Mouse (Mus musculus): Measurements from ENCODE around the gene Gm37240. TPM values are rescaled to one million over a fixed set of nuclear protein-coding genes. Genes with fewer than 3 reads are reported as not detected.

Gene Gm37240
- polyA plus RNA-seq, 1 experiment from 2014 or later = 3.2 TPM

DNA sequence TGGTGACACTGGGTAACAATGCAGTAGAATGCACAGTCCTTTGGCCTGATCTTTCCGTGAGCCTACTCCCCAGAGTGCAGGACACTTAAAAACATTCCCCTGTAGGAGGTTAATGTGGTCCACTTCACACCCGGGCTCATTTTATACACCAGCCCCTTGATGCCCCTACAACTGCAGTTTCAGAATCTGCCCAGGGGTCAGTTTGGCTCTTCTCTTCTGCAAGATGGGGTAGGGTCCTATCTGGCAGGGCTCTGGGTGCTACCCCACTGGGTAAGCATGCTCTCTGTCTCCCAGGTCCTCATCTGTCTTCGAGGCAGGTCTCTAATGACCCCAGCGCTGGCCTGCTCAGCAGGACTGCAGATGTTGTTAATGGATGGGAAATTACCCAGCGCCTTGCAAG, 783.0 kb downstream of the Gm37240 start:
- H3K4me3 ChIP-seq (ENCODE audit: low read depth, low read length) = no peak overlapping the region
- no peaks in the 10 kb centered on the region for H3K27me3 ChIP-seq (ENCODE audit: control insufficient read depth, insufficient read depth, low read length)
- no peaks in the 10 kb centered on the region for H3K36me3 ChIP-seq (replicated peaks; ENCODE audit: control insufficient read depth, insufficient read depth, low read depth, low read length)
- H3K9me3 ChIP-seq (replicated peaks; ENCODE audit: control insufficient read depth, low read length) = no peaks in the 10 kb centered on the region
- no peak overlapping the region for H3K9ac ChIP-seq (replicated peaks; ENCODE audit: low read length)
- 70% methylated on average over 5 of the region's 5 CpGs for WGBS
- H3K4me1 ChIP-seq (ENCODE audit: control insufficient read depth, insufficient read depth, low read length) = no peaks in the 10 kb centered on the region
- no peak for DNase-seq (ENCODE audit: low spot score)
- H3K27ac ChIP-seq (replicated peaks; ENCODE audit: low read depth, low read length) = no peak overlapping the region
- H3K4me2 ChIP-seq (ENCODE audit: low read depth, low read length) = no peak overlapping the region
- ATAC-seq (replicated peaks; ENCODE audit: insufficient number of reproducible peaks, low FRiP score, low TSS enrichment, low read depth) = no peak

DNA sequence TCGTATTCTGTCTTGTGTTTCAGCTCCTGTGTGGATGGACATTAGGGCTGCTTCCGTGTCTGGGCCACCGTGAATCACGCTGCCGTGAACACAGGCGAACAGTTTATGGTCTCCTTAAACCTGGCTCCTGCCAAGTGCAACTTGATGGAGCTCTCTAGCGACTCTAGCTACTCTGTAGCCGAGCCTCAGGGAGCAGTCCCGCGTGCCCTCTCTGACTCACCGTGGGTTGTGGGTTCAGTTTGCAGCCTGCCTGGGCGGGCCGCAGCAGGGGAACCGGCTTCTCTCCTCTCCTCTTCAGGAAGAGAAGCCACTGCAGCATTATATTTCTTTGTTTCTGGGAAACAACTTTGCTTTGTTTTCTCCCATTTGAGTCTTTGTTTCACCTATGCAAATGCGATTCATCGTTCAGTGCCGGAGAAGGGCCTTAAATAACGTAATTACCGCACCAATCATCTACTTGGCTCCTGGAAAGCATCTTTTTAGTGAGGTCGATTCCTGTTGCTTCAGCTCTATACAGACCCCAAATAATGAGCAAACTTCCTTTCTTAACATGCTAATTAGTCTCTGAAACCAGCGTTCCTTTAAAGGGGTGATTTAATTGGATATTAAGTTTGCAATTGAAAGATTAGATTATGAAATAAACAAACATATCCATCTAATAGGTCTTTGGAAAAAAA, 806.3 kb downstream of the Gm37240 start:
- no peaks in the 10 kb centered on the region for H3K36me3 ChIP-seq (replicated peaks; ENCODE audit: control insufficient read depth, insufficient read depth, low read depth, low read length)
- H3K27me3 ChIP-seq (ENCODE audit: control insufficient read depth, insufficient read depth, low read length) = no peaks in the 10 kb centered on the region
- H3K9ac ChIP-seq (replicated peaks; ENCODE audit: low read length) = no peak overlapping the region
- H3K9me3 ChIP-seq (replicated peaks; ENCODE audit: control insufficient read depth, low read length) = no peaks in the 10 kb centered on the region
- no peaks in the 10 kb centered on the region for H3K4me1 ChIP-seq (ENCODE audit: control insufficient read depth, insufficient read depth, low read length)
- no peak overlapping the region for H3K27ac ChIP-seq (replicated peaks; ENCODE audit: low read depth, low read length)
- no peak for DNase-seq (ENCODE audit: low spot score)
- no peak overlapping the region for H3K4me2 ChIP-seq (ENCODE audit: low read depth, low read length)
- H3K4me3 ChIP-seq (ENCODE audit: low read depth, low read length) = no peak overlapping the region
- no peak for ATAC-seq (replicated peaks; ENCODE audit: insufficient number of reproducible peaks, low FRiP score, low TSS enrichment, low read depth)
- WGBS = 61% methylated on average over 21 of the region's 21 CpGs

DNA sequence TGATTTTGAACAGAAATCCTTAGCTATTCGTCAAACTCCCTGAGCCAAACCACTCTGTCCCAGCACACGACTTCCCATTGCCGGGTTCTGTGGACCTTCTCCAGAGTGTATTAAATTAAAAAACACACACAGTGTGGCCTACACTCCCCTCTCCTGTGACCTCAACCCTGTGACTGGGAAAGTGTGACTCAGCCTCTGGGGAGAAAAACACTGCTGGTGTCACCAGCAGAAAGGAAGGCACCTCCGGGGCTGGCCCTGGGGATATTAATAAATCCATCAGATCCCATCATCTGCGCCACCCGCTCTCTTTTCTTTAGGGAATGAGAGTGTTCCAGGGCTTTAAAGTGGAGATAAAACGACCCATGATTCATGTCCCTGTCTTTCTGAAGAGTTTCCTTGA, 823.2 kb downstream of the Gm37240 start:
- Histone ChIP-seq H3K9ac (replicated peaks; ENCODE audit: low read length) (no peak overlapping the region), H3K4me2 (ENCODE audit: low read depth, low read length) (no peak overlapping the region), H3K36me3 (replicated peaks; ENCODE audit: control insufficient read depth, insufficient read depth, low read depth, low read length) (no peaks in the 10 kb centered on the region), H3K9me3 (replicated peaks; ENCODE audit: control insufficient read depth, low read length) (no peaks in the 10 kb centered on the region), H3K27ac (replicated peaks; ENCODE audit: low read depth, low read length) (no peak overlapping the region), H3K4me3 (ENCODE audit: low read depth, low read length) (no peak overlapping the region), H3K27me3 (ENCODE audit: control insufficient read depth, insufficient read depth, low read length) (no peaks in the 10 kb centered on the region), H3K4me1 (ENCODE audit: control insufficient read depth, insufficient read depth, low read length) (no peaks in the 10 kb centered on the region)
- 81% methylated on average over 7 of the region's 7 CpGs for WGBS
- DNase-seq (ENCODE audit: low spot score) (no peak), ATAC-seq (replicated peaks; ENCODE audit: insufficient number of reproducible peaks, low FRiP score, low TSS enrichment, low read depth) (no peak)

DNA sequence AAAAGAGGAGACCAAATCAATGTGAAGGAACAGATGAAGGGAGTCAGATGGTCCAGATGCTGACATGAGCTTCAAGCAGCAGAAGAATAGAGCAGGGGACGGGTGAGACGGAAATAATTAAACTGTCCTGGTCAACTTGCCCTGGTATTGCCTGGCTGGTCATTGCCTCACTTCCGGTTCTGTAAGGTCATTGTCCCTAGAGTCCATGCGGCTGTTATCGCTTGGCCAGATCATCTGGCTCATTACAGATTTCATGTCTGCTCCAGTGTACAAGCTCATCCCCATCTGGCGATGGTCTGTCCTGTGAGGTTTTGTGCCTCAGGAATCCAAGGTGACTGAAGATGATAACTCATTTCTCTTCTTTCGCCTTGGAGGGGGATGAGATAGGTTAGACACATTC, 827.2 kb downstream of the Gm37240 start:
- 88% methylated on average over 7 of the region's 7 CpGs for WGBS
- H3K9me3 ChIP-seq (replicated peaks; ENCODE audit: control insufficient read depth, low read length) = no peaks in the 10 kb centered on the region
- H3K9ac ChIP-seq (replicated peaks; ENCODE audit: low read length) = no peak overlapping the region
- H3K4me2 ChIP-seq (ENCODE audit: low read depth, low read length) = no peak overlapping the region
- no peak overlapping the region for H3K27ac ChIP-seq (replicated peaks; ENCODE audit: low read depth, low read length)
- DNase-seq (ENCODE audit: low spot score) (no peak), ATAC-seq (replicated peaks; ENCODE audit: insufficient number of reproducible peaks, low FRiP score, low TSS enrichment, low read depth) (no peak)
- H3K27me3 ChIP-seq (ENCODE audit: control insufficient read depth, insufficient read depth, low read length) = no peaks in the 10 kb centered on the region
- no peak overlapping the region for H3K4me3 ChIP-seq (ENCODE audit: low read depth, low read length)
- no peaks in the 10 kb centered on the region for H3K4me1 ChIP-seq (ENCODE audit: control insufficient read depth, insufficient read depth, low read length)
- H3K36me3 ChIP-seq (replicated peaks; ENCODE audit: control insufficient read depth, insufficient read depth, low read depth, low read length) = no peaks in the 10 kb centered on the region

DNA sequence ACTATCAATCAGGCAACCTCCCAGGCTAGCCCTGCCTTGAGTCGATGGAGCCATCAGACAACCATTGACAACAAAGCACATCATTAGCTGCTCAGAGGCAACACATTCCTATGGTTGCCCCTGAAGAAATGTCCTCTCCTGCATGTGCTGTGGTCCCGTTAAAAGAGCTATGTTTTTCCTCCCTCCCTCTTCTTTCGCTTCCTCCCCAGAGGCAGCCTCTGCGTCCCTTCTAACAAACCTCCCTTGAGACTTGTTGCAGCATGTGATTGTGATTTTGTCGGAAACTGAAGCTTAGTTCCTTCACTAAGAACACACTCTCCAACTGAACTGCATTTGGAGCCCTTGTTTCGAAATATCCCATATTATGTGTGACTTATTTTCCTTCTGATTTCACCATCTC, 830.1 kb downstream of the Gm37240 start:
- Histone ChIP-seq H3K27ac (replicated peaks; ENCODE audit: low read depth, low read length) (no peak overlapping the region), H3K9ac (replicated peaks; ENCODE audit: low read length) (no peak overlapping the region), H3K36me3 (replicated peaks; ENCODE audit: control insufficient read depth, insufficient read depth, low read depth, low read length) (no peaks in the 10 kb centered on the region), H3K27me3 (ENCODE audit: control insufficient read depth, insufficient read depth, low read length) (no peaks in the 10 kb centered on the region), H3K9me3 (replicated peaks; ENCODE audit: control insufficient read depth, low read length) (no peaks in the 10 kb centered on the region), H3K4me2 (ENCODE audit: low read depth, low read length) (no peak overlapping the region), H3K4me3 (ENCODE audit: low read depth, low read length) (no peak overlapping the region), H3K4me1 (ENCODE audit: control insufficient read depth, insufficient read depth, low read length) (no peaks in the 10 kb centered on the region)
- ATAC-seq (replicated peaks; ENCODE audit: insufficient number of reproducible peaks, low FRiP score, low TSS enrichment, low read depth) (no peak), DNase-seq (ENCODE audit: low spot score) (no peak)
- WGBS = 75% methylated on average over 6 of the region's 6 CpGs

DNA sequence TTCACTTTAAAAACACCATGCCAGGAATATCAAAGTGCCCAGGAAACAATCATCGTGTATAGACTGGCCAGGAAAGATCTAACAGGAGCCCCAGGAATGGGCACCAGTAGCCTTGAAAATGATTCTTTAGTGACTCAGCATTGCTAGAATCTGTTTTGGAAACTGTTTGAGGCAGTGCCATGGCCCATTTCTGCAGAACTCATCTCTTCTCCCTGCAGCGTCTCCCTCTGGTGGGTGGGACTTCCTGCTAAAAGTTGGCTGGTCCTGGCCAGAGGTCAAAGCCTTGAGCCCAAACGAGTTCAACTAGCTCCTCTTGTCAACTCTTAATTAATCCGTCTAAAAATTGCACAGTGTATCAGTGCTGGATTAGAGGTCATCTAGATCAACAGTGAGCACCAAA, 833.8 kb downstream of the Gm37240 start:
- 77% methylated on average over 4 of the region's 4 CpGs for WGBS

DNA sequence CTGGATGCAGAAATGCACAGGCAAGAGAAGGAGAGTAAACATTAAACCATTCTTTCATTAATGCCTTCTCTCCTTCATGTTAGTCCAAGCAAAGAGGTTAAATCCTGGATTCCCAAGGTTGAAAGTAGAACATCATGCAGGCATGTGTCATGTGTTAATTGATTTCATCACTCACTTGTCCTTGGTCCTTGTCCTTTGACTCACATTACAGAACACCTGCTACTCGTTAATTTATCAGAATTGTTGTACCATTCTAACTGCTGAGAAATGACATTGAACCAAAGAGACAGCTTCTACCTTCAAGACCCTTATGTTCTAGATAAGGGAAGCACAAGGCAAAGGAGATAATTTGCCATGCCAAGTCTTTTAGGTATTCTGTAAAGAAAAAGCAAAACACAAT, 835.1 kb downstream of the Gm37240 start:
- DNase-seq (ENCODE audit: low spot score) = no peak

More for the DNA sequence above, 833.8 kb downstream of the Gm37240 start:
- DNase-seq (ENCODE audit: low spot score) (no peak), ATAC-seq (replicated peaks; ENCODE audit: insufficient number of reproducible peaks, low FRiP score, low TSS enrichment, low read depth) (no peak)
- no peak overlapping the region for H3K9ac ChIP-seq (replicated peaks; ENCODE audit: low read length)
- H3K36me3 ChIP-seq (replicated peaks; ENCODE audit: control insufficient read depth, insufficient read depth, low read depth, low read length) = no peaks in the 10 kb centered on the region
- no peaks in the 10 kb centered on the region for H3K4me1 ChIP-seq (ENCODE audit: control insufficient read depth, insufficient read depth, low read length)
- no peak overlapping the region for H3K27ac ChIP-seq (replicated peaks; ENCODE audit: low read depth, low read length)
- no peak overlapping the region for H3K4me2 ChIP-seq (ENCODE audit: low read depth, low read length)
- no peak overlapping the region for H3K4me3 ChIP-seq (ENCODE audit: low read depth, low read length)
- H3K27me3 ChIP-seq (ENCODE audit: control insufficient read depth, insufficient read depth, low read length) = no peaks in the 10 kb centered on the region
- H3K9me3 ChIP-seq (replicated peaks; ENCODE audit: control insufficient read depth, low read length) = no peaks in the 10 kb centered on the region

DNA sequence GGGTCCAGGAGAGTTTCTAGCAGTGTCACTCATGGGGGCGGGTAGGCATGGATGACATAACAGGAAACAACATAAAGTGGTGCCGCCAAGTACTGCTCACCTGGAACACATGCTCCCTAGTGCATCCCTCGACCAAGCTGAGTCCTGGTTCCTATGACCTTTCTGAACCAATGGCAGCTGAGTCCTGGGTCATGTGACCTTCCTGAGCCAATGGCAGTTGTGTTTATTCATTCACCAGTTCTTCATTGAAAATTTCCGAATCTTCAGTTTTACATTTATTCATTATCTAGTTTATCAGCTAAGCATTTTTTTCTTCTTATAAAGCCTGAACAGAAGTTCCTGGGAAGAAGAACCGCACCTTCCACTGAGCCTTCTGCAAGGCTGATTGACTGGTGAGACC, 838.7 kb downstream of the Gm37240 start:
- no peaks in the 10 kb centered on the region for H3K4me1 ChIP-seq (ENCODE audit: control insufficient read depth, insufficient read depth, low read length)
- no peaks in the 10 kb centered on the region for H3K9me3 ChIP-seq (replicated peaks; ENCODE audit: control insufficient read depth, low read length)
- no peaks in the 10 kb centered on the region for H3K36me3 ChIP-seq (replicated peaks; ENCODE audit: control insufficient read depth, insufficient read depth, low read depth, low read length)
- DNase-seq (ENCODE audit: low spot score) (no peak), ATAC-seq (replicated peaks; ENCODE audit: insufficient number of reproducible peaks, low FRiP score, low TSS enrichment, low read depth) (no peak)
- H3K27me3 ChIP-seq (ENCODE audit: control insufficient read depth, insufficient read depth, low read length) = no peaks in the 10 kb centered on the region
- no peak overlapping the region for H3K4me3 ChIP-seq (ENCODE audit: low read depth, low read length)
- no peak overlapping the region for H3K9ac ChIP-seq (replicated peaks; ENCODE audit: low read length)
- no peak overlapping the region for H3K4me2 ChIP-seq (ENCODE audit: low read depth, low read length)
- no peak overlapping the region for H3K27ac ChIP-seq (replicated peaks; ENCODE audit: low read depth, low read length)
- WGBS = 88% methylated on average over 5 of the region's 5 CpGs

More for the DNA sequence above, 835.1 kb downstream of the Gm37240 start:
- no peak overlapping the region for H3K4me3 ChIP-seq (ENCODE audit: low read depth, low read length)
- H3K27ac ChIP-seq (replicated peaks; ENCODE audit: low read depth, low read length) = no peak overlapping the region
- ATAC-seq (replicated peaks; ENCODE audit: insufficient number of reproducible peaks, low FRiP score, low TSS enrichment, low read depth) = no peak
- 74% methylated on average over 1 of the region's 1 CpGs for WGBS
- H3K36me3 ChIP-seq (replicated peaks; ENCODE audit: control insufficient read depth, insufficient read depth, low read depth, low read length) = no peaks in the 10 kb centered on the region
- no peaks in the 10 kb centered on the region for H3K9me3 ChIP-seq (replicated peaks; ENCODE audit: control insufficient read depth, low read length)
- no peaks in the 10 kb centered on the region for H3K27me3 ChIP-seq (ENCODE audit: control insufficient read depth, insufficient read depth, low read length)
- H3K4me1 ChIP-seq (ENCODE audit: control insufficient read depth, insufficient read depth, low read length) = no peaks in the 10 kb centered on the region
- H3K9ac ChIP-seq (replicated peaks; ENCODE audit: low read length) = no peak overlapping the region
- no peak overlapping the region for H3K4me2 ChIP-seq (ENCODE audit: low read depth, low read length)
